Comparison of ENCODE assay signal across 11 mouse cellular contexts in genomic region chr9:120804760-120805294, GRCm38 (mm10).
DNase-seq lines count a peak whose midpoint lies in the region; ATAC-seq and TF ChIP-seq lines count a peak whose summit lies in the region.
"Had no signal": no experiment of that assay in that cellular context is flagged by ENCODE, and none has a peak within 500 bp of the region (broad histone marks: within the 10 kb centered on the region; RNA-seq: fewer than 3 reads in every experiment).

No protein-coding gene starts in this region.

- peak overlapping the region; percentile 42 for H3K27ac ChIP-seq in brown adipose tissue, adult 24 weeks (replicated peaks; ENCODE audit: low read depth, low read length)
- H3K27ac ChIP-seq in heart, postnatal 0 days (ENCODE audit: low read depth), result peak overlapping the region; percentile 62
- H3K27ac ChIP-seq in limb, embryonic 12.5 days, result peak overlapping the region; percentile 86
- H3K27ac ChIP-seq: hindbrain, embryonic 15.5 days; midbrain, embryonic 15.5 days had no signal

- no peaks in the 10 kb centered on the region for H3K9me3 ChIP-seq in heart, postnatal 0 days (replicated peaks; ENCODE audit: control insufficient read depth, low read length)
- H3K9me3 ChIP-seq in limb, embryonic 12.5 days, result no peaks in the 10 kb centered on the region
- H3K9me3 ChIP-seq: hindbrain, embryonic 15.5 days; midbrain, embryonic 15.5 days had no signal

- no peaks in the 10 kb centered on the region for H3K27me3 ChIP-seq in heart, postnatal 0 days (ENCODE audit: control insufficient read depth, insufficient read depth, low read length)
- H3K27me3 ChIP-seq in limb, embryonic 12.5 days, result no peaks in the 10 kb centered on the region; the same call in 1 of the 2 replicates
- H3K27me3 ChIP-seq: forebrain, embryonic 12.5 days; hindbrain, embryonic 15.5 days; midbrain, embryonic 15.5 days had no signal

- H3K4me2 ChIP-seq in heart, postnatal 0 days (ENCODE audit: low read depth, low read length), result no peak overlapping the region
- peak overlapping the region; percentile 13; the same call in 1 of the 2 replicates for H3K4me2 ChIP-seq in limb, embryonic 12.5 days
- H3K4me2 ChIP-seq: forebrain, embryonic 12.5 days; hindbrain, embryonic 15.5 days; midbrain, embryonic 15.5 days had no signal

- DNase-seq in adrenal gland, postnatal 14 days, result peak; percentile 34
- DNase-seq in adrenal gland, adult 8-10 months, result no peak
- DNase-seq in heart, postnatal 0 days (ENCODE audit: low spot score), result peak; percentile 11
- no peak for DNase-seq in embryo, embryonic 11 days
- no peak for DNase-seq in layer of hippocampus, postnatal 36 days
- DNase-seq in thymus, postnatal 10 days (ENCODE audit: low spot score in 2 of 2), result no peak

- WGBS in heart, postnatal 0 days, result 43% methylated on average over 10 of the region's 10 CpGs
- 25% methylated on average over 10 of the region's 10 CpGs for WGBS in limb, embryonic 12.5 days

- TF ChIP-seq EP300 in heart, postnatal 0 days (IDR thresholded peaks at IDR 0.05; ENCODE audit: low read depth), result peak; percentile 64; the same call in 1 of the 2 replicates

- no peak overlapping the region for H3K4me3 ChIP-seq in brown adipose tissue, adult 24 weeks (ENCODE audit: insufficient read depth, low read depth, low read length)
- no peak overlapping the region for H3K4me3 ChIP-seq in heart, postnatal 0 days (ENCODE audit: low read depth, low read length)
- H3K4me3 ChIP-seq in limb, embryonic 12.5 days (replicated peaks), result no peak overlapping the region
- H3K4me3 ChIP-seq: forebrain, embryonic 12.5 days; hindbrain, embryonic 15.5 days; midbrain, embryonic 15.5 days had no signal

- no peak for TF ChIP-seq CTCF in heart, postnatal 0 days (IDR thresholded peaks at IDR 0.05; ENCODE audit: low read depth)

- peaks cover 22% of the 10 kb centered on the region for H3K4me1 ChIP-seq in brown adipose tissue, adult 24 weeks (ENCODE audit: control insufficient read depth, insufficient read depth, insufficient read length, low read length)
- H3K4me1 ChIP-seq in heart, postnatal 0 days (ENCODE audit: control insufficient read depth, insufficient read depth), result no peaks in the 10 kb centered on the region
- peaks cover 44% of the 10 kb centered on the region for H3K4me1 ChIP-seq in limb, embryonic 12.5 days (replicated peaks)
- H3K4me1 ChIP-seq: hindbrain, embryonic 15.5 days; midbrain, embryonic 15.5 days had no signal

- H3K9ac ChIP-seq in heart, postnatal 0 days (replicated peaks; ENCODE audit: low read depth, low read length), result no peak overlapping the region
- H3K9ac ChIP-seq in limb, embryonic 12.5 days (replicated peaks), result no peak overlapping the region
- H3K9ac ChIP-seq: forebrain, embryonic 12.5 days; hindbrain, embryonic 15.5 days; midbrain, embryonic 15.5 days had no signal

- peak; percentile 53; the same call in 1 of the 2 replicates for ATAC-seq in heart, postnatal 0 days (ENCODE audit: insufficient read depth, low read depth)
- ATAC-seq in limb, embryonic 12.5 days (ENCODE audit: insufficient number of reproducible peaks, insufficient read depth, low FRiP score, low TSS enrichment, low read depth), result 0 out of 2 replicates have a peak, but pooled peaks have one; percentile 23
- ATAC-seq: midbrain, embryonic 15.5 days had no signal

- H3K36me3 ChIP-seq in heart, postnatal 0 days (replicated peaks; ENCODE audit: control insufficient read depth, insufficient read depth, low read length), result no peaks in the 10 kb centered on the region
- H3K36me3 ChIP-seq in limb, embryonic 12.5 days, result no peaks in the 10 kb centered on the region
- H3K36me3 ChIP-seq: forebrain, embryonic 12.5 days; hindbrain, embryonic 15.5 days; midbrain, embryonic 15.5 days had no signal

Comparison
In these comparisons a context has a peak if more than half of its experiments do, and no peak if none do; other contexts are left out.
1. DNase-seq: peak in adrenal gland, postnatal 14 days (single experiment) and heart, postnatal 0 days (single experiment); none in adrenal gland, adult 8-10 months (single experiment), embryo, embryonic 11 days (single experiment), layer of hippocampus, postnatal 36 days (0 of 2) and thymus, postnatal 10 days (0 of 2).
2. Peak in every context shown above with its lines, with median percentiles within 50 percentile points of each other: H3K27ac ChIP-seq.